Mouse (Mus musculus) megakaryocyte-erythroid progenitor cell, adult 5-6 weeks (primary cell): ENCODE measurements around the gene Zfp882. TPM values are rescaled to one million over a fixed set of nuclear protein-coding genes. Genes with fewer than 3 reads are reported as not detected.
"Not testable (repeated sequence)": the region's sequence is repeated elsewhere in the genome, so short reads cannot be mapped to it uniquely, and the experiment has no call there.

Experiments
- ATAC-seq: replicated peaks from 2 replicates; pipeline ENCODE4 v1.8.0; 2016; ENCODE audit warnings: mild to moderate bottlenecking, inconsistent platforms; ENCODE audit not compliant: severe bottlenecking, poor library complexity, low FRiP score, low TSS enrichment
- total RNA-seq, 2 experiments: library from RNA; stranded (forward) in 1 of 2; stranded (reverse) in 1 of 2; fragments of 200-1000, 215-1000 nt in 1 of 2; fragments of >200 nt in 1 of 2; fragmentation: Nextera tagmentation in 1 of 2; gene quantifications; 2 replicates each; pipeline ENCODE4 v1.2.3; 2014 to 2017

Zfp882 gene
- 4.0 and 6.3 TPM in 2 replicates for total RNA-seq (2014; fragmentation: Nextera tagmentation)
- 3.3 and 7.9 TPM in 2 replicates for total RNA-seq (2017)

- peak; percentile 96 for ATAC-seq
Observed at GRCm38 (mm10) chr8:71908309-71909261, at the start of gene Zfp882, which contains the start of gene Zfp617. Gene Zfp882 (plus strand): TSS chr8:71908608. Gene Zfp617 (plus strand): TSS chr8:71908635.

DNA sequence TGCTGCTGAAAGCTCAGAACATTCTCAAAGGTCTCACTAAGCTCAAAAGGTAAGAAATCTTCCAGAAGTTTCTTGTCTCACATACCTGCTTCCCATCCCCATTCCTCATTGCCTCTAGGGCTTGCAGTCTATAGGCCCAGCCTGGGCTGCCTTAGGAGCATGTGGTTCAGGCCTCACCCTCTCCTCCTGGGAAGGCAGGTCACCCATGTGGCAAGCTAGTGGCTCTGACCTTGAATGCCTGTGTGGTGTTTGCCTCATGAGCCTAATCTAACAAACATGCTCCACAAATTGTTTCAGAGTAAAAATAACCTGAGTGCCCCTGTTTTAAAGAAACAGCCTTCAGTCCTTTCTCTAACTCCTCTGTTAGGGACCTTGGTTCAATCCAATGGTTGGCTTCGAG, 46.9 kb upstream of the Zfp882 start:
- not testable (repeated sequence) for ATAC-seq

DNA sequence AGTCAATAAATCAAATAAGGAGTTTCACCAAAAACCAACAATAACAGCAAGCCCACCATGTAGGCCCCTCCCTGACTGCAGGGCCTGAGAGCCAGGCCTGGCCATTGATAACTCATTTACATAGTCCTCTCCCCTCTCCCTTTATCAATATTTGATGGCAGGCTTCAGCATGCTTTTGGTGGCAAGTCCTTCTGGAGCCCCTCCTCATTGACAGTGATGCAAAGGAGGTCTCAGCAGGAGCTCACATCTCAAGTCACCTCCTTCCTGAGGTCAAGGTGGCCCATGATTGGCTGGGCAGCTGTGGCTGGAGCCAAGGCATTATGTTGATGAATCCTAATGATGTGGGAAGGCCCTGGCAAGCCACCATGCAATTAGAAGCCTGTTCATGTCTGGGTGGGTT, 46.4 kb upstream of the Zfp882 start:
- ATAC-seq: not testable (repeated sequence)

DNA sequence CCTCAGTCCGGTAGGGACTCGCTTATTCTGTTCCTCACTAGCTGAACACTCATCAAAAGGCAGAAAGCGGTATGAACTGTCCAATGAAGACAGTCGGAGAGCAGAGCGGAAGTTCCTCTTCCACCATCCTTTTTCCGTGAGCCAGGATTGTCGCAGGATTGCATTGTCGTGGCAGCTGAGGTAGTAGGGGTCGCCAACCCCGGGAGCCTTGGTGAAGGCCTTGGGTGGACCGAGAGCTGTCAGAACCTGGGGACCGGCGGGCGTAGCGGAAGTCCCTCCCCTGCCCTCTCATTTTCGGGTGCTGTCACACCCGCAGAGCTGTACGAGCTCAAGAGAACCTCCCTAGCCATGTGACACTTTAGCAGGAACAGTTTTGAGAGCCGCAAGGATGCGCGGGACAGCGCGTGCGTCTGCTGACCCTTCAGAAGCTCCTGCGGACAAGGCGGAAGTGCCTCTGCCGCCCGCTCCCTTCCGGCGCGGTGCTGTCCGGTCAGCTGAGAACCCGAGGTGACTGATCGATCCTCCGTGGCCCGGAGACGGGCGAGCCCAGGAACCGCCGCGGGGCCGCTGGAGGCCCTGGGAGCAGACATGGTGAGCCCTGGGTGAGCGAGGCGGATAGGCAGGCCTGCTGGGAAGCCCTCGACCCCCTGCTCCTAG, 26.7 kb upstream of the Zfp882 start, which contains the start of gene Zfp709:
Gene Zfp709, plus strand, starts transcription at position 402 of the 657 bp plus-strand sequence.
- ATAC-seq: peak; percentile 97

DNA sequence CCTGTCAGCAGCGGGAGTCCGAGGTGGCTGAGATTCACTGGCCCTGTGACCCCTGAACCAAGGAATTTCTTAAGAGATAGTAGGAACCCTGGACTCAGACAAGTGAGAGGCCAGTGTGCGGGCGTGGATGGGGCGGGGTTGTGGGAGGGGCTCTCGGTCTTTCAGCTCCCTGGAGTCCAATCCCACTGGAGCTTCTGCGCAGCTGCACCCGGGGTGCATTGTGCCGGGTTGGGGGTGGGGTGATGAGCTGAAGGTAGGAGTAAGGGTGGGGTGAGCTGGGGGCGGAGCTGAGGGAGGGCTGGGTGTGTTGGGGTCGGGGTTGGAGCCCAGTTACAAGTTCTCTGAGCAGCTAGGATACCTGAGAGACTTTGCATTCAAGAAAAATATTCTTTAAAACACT, 7.7 kb upstream of the Zfp882 start:
- ATAC-seq: not testable (repeated sequence)

- not testable (repeated sequence) for ATAC-seq
Observed at GRCm38 (mm10) chr8:71903084-71903483, 5.3 kb upstream of the Zfp882 start.

- ATAC-seq: no peak
Observed at GRCm38 (mm10) chr8:71906809-71907208, 1.6 kb upstream of the Zfp882 start.

- peak; percentile 5; the same call in 1 of the 2 replicates for ATAC-seq
Observed at GRCm38 (mm10) chr8:71907798-71908257, 580 bp upstream of the Zfp882 start.

- no peak for ATAC-seq
Observed at GRCm38 (mm10) chr8:71912286-71912685, 3.9 kb downstream of the Zfp882 start.

- ATAC-seq: peak; percentile 98
Observed at GRCm38 (mm10) chr8:71922567-71923401, 14.4 kb downstream of the Zfp882 start.

DNA sequence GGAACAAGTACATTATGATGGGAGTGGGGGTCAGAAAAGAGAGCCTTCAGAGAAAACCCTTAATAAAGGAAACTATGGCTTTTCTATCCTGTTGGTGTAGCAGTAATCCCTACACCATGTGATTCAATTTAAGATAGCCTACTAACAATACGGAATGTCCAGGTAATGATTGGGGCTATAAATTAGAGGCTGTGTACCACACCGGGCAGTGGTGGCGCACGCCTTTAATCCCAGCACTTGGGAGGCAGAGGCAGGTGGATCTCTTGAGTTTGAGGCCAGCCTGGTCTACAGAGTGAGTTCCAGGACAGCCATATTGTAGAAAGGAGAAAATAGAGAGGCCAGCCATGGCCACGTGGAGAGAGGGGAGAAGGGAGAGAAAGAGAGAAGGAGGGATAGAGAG, 17.4 kb downstream of the Zfp882 start:
- ATAC-seq: no peak

- ATAC-seq: no peak
Observed at GRCm38 (mm10) chr8:71926551-71926950, 18.1 kb downstream of the Zfp882 start.

DNA sequence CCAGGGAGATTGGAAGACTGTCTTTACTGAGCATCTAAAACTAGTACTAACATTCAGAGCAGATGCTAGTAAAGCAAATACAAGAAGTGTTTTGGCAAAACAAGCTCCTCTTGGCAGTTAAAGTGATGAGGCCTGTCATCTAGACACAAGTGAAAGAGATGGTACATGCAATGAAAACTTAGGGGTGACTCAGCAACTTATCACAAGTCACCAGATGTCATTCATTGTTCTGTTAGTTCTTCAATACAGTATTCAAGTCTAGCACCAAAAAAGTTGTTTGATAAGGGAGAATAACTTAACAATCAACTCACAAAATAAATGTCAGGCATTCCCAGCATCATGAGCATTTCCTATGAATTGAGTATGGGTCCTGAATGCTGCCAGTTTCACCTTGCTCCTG, 19.4 kb downstream of the Zfp882 start:
- 0 out of 2 replicates have a peak, but pooled peaks have one; percentile 61 for ATAC-seq

DNA sequence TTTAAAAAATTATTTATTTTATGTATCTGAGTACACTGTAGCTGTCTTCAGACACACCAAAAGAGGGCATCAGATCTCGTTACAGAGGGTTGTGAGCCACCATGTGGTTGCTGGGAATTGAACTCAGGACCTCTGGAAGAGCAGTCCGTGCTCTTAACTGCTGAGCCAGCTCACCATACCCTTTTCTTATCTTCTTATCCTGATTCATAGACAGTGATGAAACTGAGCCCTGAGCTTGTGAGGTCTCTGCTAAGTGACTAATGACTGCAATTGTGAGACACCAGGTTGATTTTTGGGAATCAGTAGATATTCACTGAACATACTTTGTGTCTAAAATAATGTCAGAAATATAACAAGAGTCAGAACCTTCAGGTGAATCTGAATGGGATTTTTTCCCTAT, 29.6 kb downstream of the Zfp882 start:
- ATAC-seq: not testable (repeated sequence)

- ATAC-seq: peak; percentile 95
Observed at GRCm38 (mm10) chr8:71940293-71941208, 32.1 kb downstream of the Zfp882 start.

DNA sequence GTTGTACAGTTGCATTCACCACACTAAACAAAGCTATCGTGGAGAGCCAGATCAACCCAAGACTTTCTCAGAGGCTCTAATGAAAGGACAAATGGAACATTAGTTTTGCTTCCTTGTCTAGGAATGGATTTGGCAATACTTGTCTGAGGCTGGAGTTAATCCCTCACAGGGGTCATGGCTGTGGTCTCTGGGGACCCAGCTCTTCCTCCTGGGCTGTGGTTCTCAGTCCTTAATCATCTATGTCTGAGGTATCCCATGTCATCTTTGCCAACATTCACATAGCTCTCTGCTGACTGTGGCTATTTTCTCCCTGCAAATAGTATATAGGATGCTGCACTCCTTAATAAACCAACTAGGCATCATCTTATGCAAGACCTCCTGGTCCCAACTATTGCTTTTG, 33.4 kb downstream of the Zfp882 start:
- no peak for ATAC-seq

DNA sequence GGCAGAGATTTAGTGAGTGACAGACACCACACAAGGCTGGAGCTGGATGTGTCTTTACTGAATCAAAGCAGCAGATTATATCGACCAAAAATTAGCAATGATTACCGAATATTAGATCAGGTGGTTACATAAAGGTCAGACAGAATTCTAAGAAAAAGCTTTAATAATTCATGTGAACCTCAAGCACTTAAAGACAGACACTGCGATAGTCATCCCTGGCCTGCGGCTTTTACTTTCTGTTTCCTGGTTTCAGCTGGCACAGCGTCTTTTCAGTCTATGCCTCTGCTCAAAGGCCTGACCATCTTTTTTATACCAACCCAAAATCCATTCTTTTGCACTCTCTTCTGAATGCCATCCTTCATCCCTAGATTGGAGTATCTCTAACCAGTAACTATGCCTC, 40.2 kb downstream of the Zfp882 start:
- no peak for ATAC-seq

DNA sequence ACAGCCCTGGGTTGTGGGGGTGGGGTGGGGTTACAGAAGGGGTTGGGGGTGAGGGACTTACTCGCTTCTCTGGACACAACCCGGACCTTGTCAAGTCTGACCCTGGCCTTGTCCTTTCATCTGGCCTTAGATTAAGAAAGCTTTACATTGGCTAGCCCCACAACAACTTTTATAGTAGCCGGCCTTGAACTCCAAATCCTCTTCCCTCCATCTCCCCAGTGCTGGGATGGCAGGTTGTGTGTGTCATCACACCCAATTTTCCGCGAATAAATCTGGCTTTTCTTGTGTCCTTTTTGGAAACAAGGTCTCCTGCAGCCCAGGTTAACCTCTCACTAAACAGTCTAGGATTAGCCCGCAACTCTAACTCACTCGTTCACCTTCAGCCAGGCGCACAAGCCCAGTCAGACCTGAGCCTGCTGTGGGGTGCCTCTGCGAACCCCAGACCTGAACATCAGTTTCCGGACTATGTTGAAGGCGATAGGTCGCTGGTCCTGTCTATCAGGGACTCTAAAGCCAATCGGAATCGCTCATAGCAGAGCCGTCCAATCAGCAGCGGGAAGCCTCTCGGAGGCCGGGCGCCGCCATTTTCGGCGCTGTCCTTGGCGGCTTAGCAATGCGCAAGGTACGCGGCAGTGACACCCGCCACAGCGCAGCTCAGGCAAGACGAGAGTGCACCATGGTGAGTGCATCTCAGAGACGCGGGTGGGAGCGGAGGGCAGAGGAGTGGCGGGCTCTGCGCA, 42.2 kb downstream of the Zfp882 start, which contains the start of gene Zfp961:
Gene Zfp961, plus strand, starts transcription at position 557 of the 740 bp plus-strand sequence.
- ATAC-seq: peak; percentile 100
